Mouse (Mus musculus) heart, postnatal 0 days (tissue): ENCODE data around the gene Fry. TPM values are rescaled to one million over a fixed set of nuclear protein-coding genes. Genes with fewer than 3 reads are reported as not detected.
A peak's percentile ranks its signal among the peaks of the same experiment; 100 is the strongest.

Source experiments
- ATAC-seq: fragments of 200-750 bp; cut with Nextera tagmentation; 2 replicates; pipeline ENCODE4 v1.8.0; 2017; ENCODE audit warnings: low read depth, moderate number of reproducible peaks, moderate library complexity; ENCODE audit not compliant: insufficient read depth
- DNase-seq: peaks from one replicate; pipeline ENCODE4 v3.0.0-alpha.2; 2016; ENCODE audit warnings: low spot score
- H3K27ac ChIP-seq: fragments of 300-500 bp; sonication (generic); 2 replicates; pipeline ENCODE4 v1.5.1; 2014; ENCODE audit warnings: low read depth, mild to moderate bottlenecking
- H3K27me3 ChIP-seq: fragments of 300-500 bp; sonication (generic); 2 replicates; pipeline ENCODE4 v1.6.1; 2014; ENCODE audit warnings: low read length, mixed read lengths; ENCODE audit not compliant: control insufficient read depth, insufficient read depth
- H3K36me3 ChIP-seq: fragments of 300-500 bp; sonication (generic); replicated peaks from 2 replicates; pipeline ENCODE4 v1.6.1; 2014; ENCODE audit warnings: low read length, mixed read lengths; ENCODE audit not compliant: control insufficient read depth, insufficient read depth
- H3K4me1 ChIP-seq: fragments of 300-500 bp; sonication (generic); 2 replicates; pipeline ENCODE4 v1.6.1; 2014; ENCODE audit warnings: antibody characterized with exemption; ENCODE audit not compliant: control insufficient read depth, insufficient read depth
- H3K4me2 ChIP-seq: fragments of 300-500 bp; sonication (generic); 2 replicates; pipeline ENCODE4 v1.6.1; 2014; ENCODE audit warnings: low read depth, mild to moderate bottlenecking, low read length, moderate library complexity
- H3K4me3 ChIP-seq: fragments of 300-500 bp; sonication (generic); 2 replicates; pipeline ENCODE4 v1.5.1; 2014; ENCODE audit warnings: low read depth, low read length
- H3K9ac ChIP-seq: fragments of 300-500 bp; sonication (generic); replicated peaks from 2 replicates; pipeline ENCODE4 v1.6.1; 2014; ENCODE audit warnings: low read depth, low read length, mixed read lengths
- H3K9me3 ChIP-seq: fragments of 300-500 bp; sonication (generic); replicated peaks from 2 replicates; pipeline ENCODE4 v1.6.1; 2016; ENCODE audit warnings: low read length; ENCODE audit not compliant: control insufficient read depth
- CTCF ChIP-seq: IDR thresholded peaks from 2 replicates; pipeline ENCODE4 v1.5.1; 2016; ENCODE audit warnings: antibody characterized with exemption, control low read depth, low read depth
- EP300 ChIP-seq: IDR thresholded peaks from 2 replicates; pipeline ENCODE4 v1.6.1; 2016; ENCODE audit warnings: antibody characterized with exemption, low read depth
- WGBS: fragments of 180-500 bp; shearing (Covaris S2); extraction: QIAGEN DNeasy Blood & Tissue Kit; methylation state at CpG from one replicate; pipeline ENCODE4 v1.1.7; 2014; 5-methylcytosine and 5-hydroxymethylcytosine counted together
- polyA plus RNA-seq: library from polyadenylated mRNA; unstranded; fragments of >200 nt; fragmentation: Nextera tagmentation; extraction: Ambion mirVana; gene quantifications from 2 replicates; pipeline ENCODE4 v1.2.1, GENCODE M21; 2015
- total RNA-seq: library from RNA; depleted of rRNA; stranded (reverse); fragments of >200 nt; gene quantifications from 2 replicates; pipeline ENCODE4 v1.2.3, GENCODE M21; 2014; ENCODE audit warnings: low replicate concordance

Gene Fry
- total and polyA plus RNA-seq, 2 experiments from 2014 or later, result 31.8 to 124 TPM

DNA sequence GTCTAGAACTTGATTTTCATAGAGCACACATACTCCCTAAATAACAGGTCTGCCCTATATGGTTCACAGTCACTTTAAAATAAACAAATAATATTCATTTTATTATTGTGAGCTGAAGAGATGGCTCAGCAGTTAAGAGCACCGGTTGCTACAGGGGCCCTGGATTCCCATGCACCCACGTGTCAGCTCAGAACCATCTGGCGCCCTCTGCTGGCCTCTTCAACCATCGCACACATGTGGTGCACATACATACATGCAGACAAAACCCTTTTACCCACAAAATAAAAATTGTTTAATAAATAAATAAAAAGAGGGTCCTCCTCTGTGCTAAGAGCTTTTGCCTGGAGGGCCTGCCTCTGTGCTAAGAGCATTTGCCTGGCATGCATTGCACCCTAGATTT, 335.0 kb downstream of the Fry start:
- no peak for ATAC-seq

DNA sequence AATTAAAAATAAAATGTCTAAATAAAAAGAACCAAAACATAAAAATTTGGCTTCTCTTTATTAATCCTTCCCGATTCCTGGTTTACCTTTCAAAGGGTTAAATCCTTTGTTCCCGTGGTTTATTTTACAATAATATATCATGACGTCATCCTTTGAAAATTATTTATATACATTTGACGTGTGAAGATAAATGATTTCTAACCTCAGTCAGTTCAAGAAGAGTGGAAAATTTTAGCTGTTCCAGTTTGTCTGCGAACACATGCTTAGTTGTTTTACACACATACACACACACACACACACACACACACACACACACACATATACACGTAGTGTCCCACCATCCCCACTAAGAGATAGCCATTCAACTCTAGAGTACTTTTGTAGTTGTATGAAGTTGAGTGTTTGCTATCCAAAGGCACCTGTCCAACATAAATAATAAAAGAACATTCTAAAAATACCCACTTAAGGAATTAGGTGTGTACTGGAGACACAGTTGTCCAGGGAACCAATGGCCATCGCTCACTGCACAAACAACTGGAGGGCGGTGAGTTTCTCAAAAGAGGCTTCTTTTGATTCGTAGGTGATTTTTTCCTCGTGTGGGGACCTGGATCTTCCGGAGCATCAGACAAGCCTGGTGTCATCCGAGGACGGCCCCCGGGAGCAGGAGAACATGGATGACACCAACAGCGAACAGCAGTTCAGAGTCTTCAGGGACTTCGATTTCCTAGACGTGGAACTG, 338.9 kb downstream of the Fry start:
- Histone ChIP-seq H3K27ac (peak overlapping the region; percentile 82), H3K9ac (no peak overlapping the region), H3K27me3 (no peaks in the 10 kb centered on the region), H3K4me1 (no peaks in the 10 kb centered on the region), H3K4me2 (peak overlapping the region; percentile 26), H3K4me3 (peak overlapping the region; percentile 20), H3K36me3 (peaks cover 88% of the 10 kb centered on the region), H3K9me3 (no peaks in the 10 kb centered on the region; the same call in 1 of the 2 replicates)
- ATAC-seq (peak; percentile 47; the same call in 1 of the 2 replicates), DNase-seq (peak; percentile 63)
- WGBS, result 61% methylated on average over 17 of the region's 17 CpGs
- TF ChIP-seq EP300 (no peak), CTCF (no peak)

More for the DNA sequence above, 335.0 kb downstream of the Fry start:
- Histone ChIP-seq H3K9ac (no peak overlapping the region), H3K9me3 (no peaks in the 10 kb centered on the region; the same call in 1 of the 2 replicates), H3K27ac (no peak overlapping the region), H3K36me3 (peaks cover 92% of the 10 kb centered on the region), H3K4me1 (no peaks in the 10 kb centered on the region), H3K27me3 (no peaks in the 10 kb centered on the region), H3K4me2 (no peak overlapping the region), H3K4me3 (no peak overlapping the region)
- 86% methylated on average over 4 of the region's 4 CpGs for WGBS
- TF ChIP-seq EP300 (no peak), CTCF (no peak)
- no peak for DNase-seq

DNA sequence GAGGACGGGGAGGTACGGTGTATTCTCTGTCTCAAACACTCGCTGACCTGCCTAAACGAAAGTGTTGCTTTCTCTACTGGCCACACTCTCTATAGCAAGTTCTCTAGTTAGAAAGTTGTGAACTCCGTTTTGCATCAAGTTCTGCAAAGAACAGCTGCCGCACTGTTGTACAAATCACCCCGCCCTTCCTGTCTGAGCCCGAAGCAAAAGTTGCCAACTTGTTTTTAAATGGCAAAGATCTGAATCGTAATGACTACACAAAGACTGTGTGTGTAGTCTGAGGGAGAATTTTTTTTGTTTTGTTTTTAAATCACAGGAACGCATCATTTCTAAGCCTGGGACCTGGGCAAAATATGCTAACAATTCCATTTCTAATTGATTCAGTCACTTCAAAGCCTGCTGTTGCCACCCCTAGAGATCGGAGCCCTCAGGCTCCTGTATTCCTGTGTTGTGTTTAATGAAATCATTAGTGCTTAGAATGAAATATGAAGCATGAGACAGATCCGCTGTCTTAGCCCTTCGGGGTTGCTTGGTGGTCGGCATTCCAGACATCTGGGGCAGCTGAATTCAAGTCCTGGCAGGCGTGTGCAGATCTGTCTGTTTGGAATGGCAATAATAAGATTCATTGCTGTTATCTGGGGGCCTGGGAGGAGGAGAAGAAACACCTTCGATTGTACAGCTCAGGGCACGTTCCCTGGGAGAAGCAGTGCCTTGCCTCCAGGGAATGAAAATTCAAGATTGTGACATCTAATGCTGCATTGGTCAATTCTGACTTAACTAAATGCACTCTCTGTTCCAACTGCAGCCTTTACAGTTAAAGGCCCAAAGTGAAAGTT, 339.7 kb downstream of the Fry start:
- Histone ChIP-seq H3K36me3 (peaks cover 83% of the 10 kb centered on the region), H3K9me3 (no peaks in the 10 kb centered on the region), H3K4me3 (peak overlapping the region; percentile 20), H3K4me1 (no peaks in the 10 kb centered on the region), H3K4me2 (peak overlapping the region; percentile 26), H3K9ac (no peak overlapping the region), H3K27me3 (no peaks in the 10 kb centered on the region), H3K27ac (peak overlapping the region; percentile 82)
- TF ChIP-seq EP300, result no peak
- TF ChIP-seq CTCF, result no peak
- ATAC-seq (peak; percentile 7; the same call in 1 of the 2 replicates), DNase-seq (peak; percentile 45)
- 54% methylated on average over 17 of the region's 17 CpGs for WGBS

DNA sequence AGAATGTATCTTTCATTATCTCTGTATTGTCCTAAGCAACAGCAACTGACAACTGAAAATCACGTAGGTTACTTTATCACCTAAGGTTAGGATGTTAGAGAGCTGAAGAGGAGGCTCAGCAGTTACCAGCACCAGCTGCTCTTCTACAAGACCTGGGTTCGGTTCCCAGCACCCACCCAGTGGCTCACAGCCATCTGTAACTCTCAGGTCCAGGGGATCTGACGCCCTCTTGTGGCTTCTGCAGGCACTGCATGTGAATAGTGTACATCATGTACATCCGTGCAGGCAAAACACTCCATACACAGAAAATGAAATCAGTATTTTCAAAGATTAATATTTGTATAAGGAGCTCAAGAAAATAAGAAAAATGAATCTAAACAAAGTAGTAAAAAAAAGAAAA, 341.4 kb downstream of the Fry start:
- DNase-seq (no peak), ATAC-seq (no peak)
- no peaks in the 10 kb centered on the region for H3K9me3 ChIP-seq
- H3K4me1 ChIP-seq, result no peaks in the 10 kb centered on the region
- H3K27me3 ChIP-seq, result no peaks in the 10 kb centered on the region
- H3K36me3 ChIP-seq, result peaks cover 71% of the 10 kb centered on the region
- WGBS, result 78% methylated on average over 4 of the region's 4 CpGs
- 0 out of 2 replicates have a peak, but pooled peaks have one; percentile 17 for TF ChIP-seq CTCF
- TF ChIP-seq EP300, result no peak
- H3K27ac ChIP-seq, result no peak overlapping the region
- no peak overlapping the region for H3K4me2 ChIP-seq
- H3K4me3 ChIP-seq, result no peak overlapping the region
- H3K9ac ChIP-seq, result no peak overlapping the region

DNA sequence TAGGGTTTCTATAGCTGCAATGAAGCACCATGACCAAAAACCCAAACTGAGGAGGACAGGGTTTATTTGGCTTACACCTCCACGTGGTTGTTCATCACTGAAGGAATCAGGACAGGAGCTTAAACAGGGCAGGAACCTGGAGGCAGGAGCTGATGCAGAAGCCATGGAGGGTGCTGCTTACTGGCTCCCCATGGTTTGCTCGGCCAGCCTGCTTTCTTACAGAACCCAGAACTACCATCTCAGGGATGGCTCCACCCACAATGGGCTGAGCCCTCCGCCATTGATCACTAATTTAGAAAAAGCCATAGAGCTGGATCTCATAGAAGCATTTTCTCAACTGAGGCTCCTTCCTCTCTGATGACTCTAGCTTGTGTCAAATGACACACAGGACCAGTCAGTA, 346.3 kb downstream of the Fry start:
- peaks cover 7% of the 10 kb centered on the region for H3K4me1 ChIP-seq
- H3K4me2 ChIP-seq, result no peak overlapping the region
- H3K9me3 ChIP-seq, result no peaks in the 10 kb centered on the region
- DNase-seq, result no peak
- TF ChIP-seq CTCF (no peak), EP300 (no peak)
- peaks cover 38% of the 10 kb centered on the region for H3K36me3 ChIP-seq
- H3K27me3 ChIP-seq, result no peaks in the 10 kb centered on the region
- WGBS, result 69% methylated on average over 3 of the region's 3 CpGs
- H3K9ac ChIP-seq, result no peak overlapping the region
- ATAC-seq, result no peak
- H3K4me3 ChIP-seq, result no peak overlapping the region
- H3K27ac ChIP-seq, result peak overlapping the region; percentile 38
